Mouse (Mus musculus) right cerebral cortex, postnatal 14 days (tissue): Measurements from ENCODE around the gene Ccna1.
A peak's percentile ranks its signal among the peaks of the same experiment; 100 is the strongest.

ENCODE experiments used
- DNase-seq: peaks from one replicate; pipeline ENCODE4 v3.0.0; 2022

Gene Ccna1

GRCm38 (mm10) chr3:55064396-55064795 lies 9.1 kb upstream of the Ccna1 start:
- DNase-seq: peak; percentile 79

GRCm38 (mm10) chr3:55062653-55063052 lies 7.4 kb upstream of the Ccna1 start:
- no peak for DNase-seq

GRCm38 (mm10) chr3:55056376-55056775 lies 1.1 kb upstream of the Ccna1 start:
- no peak for DNase-seq

GRCm38 (mm10) chr3:55055747-55056120 lies 433 bp upstream of the Ccna1 start:
- no peak for DNase-seq

- DNase-seq: no peak
These were observed 1.1 kb downstream of the Ccna1 start for GRCm38 (mm10) chr3:55054231-55054630.

GRCm38 (mm10) chr3:55044601-55045370 lies 10.5 kb downstream of the Ccna1 start:
- peak; percentile 34 for DNase-seq

- DNase-seq: no peak
These were observed 17.7 kb downstream of the Ccna1 start for GRCm38 (mm10) chr3:55037608-55038007.

- no peak for DNase-seq
These were observed 27.9 kb downstream of the Ccna1 start for GRCm38 (mm10) chr3:55027271-55027840.

- DNase-seq: no peak
These were observed 29.8 kb downstream of the Ccna1 start for GRCm38 (mm10) chr3:55025502-55025901.

GRCm38 (mm10) chr3:55023347-55023746 lies 32.0 kb downstream of the Ccna1 start:
- DNase-seq: no peak

GRCm38 (mm10) chr3:55022247-55022646 lies 33.1 kb downstream of the Ccna1 start:
- DNase-seq: no peak

GRCm38 (mm10) chr3:55012536-55012935 lies 42.8 kb downstream of the Ccna1 start:
- DNase-seq: no peak

- DNase-seq: no peak
These were observed 43.6 kb downstream of the Ccna1 start for GRCm38 (mm10) chr3:55011681-55012080.

- no peak for DNase-seq
These were observed 46.1 kb downstream of the Ccna1 start for GRCm38 (mm10) chr3:55008965-55009741.

GRCm38 (mm10) chr3:55004036-55004435 lies 51.3 kb downstream of the Ccna1 start:
- no peak for DNase-seq

- no peak for DNase-seq
These were observed 53.6 kb downstream of the Ccna1 start for GRCm38 (mm10) chr3:55001677-55002076.
